Comparison of ENCODE assay signal across 13 mouse cellular contexts in genomic region chr2:119161247-119161646, GRCm38 (mm10). TPM values are rescaled to one million over a fixed set of nuclear protein-coding genes. Genes with fewer than 3 reads are reported as not detected.
DNase-seq lines count a peak whose midpoint lies in the region; ATAC-seq and TF ChIP-seq lines count a peak whose summit lies in the region.
"Had no signal": no experiment of that assay in that cellular context is flagged by ENCODE, and none has a peak within 500 bp of the region (broad histone marks: within the 10 kb centered on the region; RNA-seq: fewer than 3 reads in every experiment).

No protein-coding gene starts in this region.

- H3K36me3 ChIP-seq in heart, adult 2 months (ENCODE audit: control insufficient read depth, insufficient read depth, low read length), result no peaks in the 10 kb centered on the region
- H3K36me3 ChIP-seq in heart, embryonic 10.5 days, result no peaks in the 10 kb centered on the region
- H3K36me3 ChIP-seq in heart, postnatal 0 days (replicated peaks; ENCODE audit: control insufficient read depth, insufficient read depth, low read length), result no peaks in the 10 kb centered on the region
- H3K36me3 ChIP-seq: embryonic facial prominence, embryonic 15.5 days had no signal

- DNase-seq in heart, adult 2 months, result peak in 1 of 2 experiments; percentile 34
- DNase-seq in heart, postnatal 25 days (ENCODE audit: low spot score), result no peak
- no peak for DNase-seq in heart, embryonic 10.5 days (ENCODE audit: low spot score)
- DNase-seq in heart, postnatal 0 days (ENCODE audit: low spot score), result peak; percentile 39
- DNase-seq in kidney, postnatal 36 days, result peak; percentile 63 to 79
- DNase-seq in ovary, postnatal 36 days (ENCODE audit: low spot score), result no peak
- DNase-seq in left cerebral cortex, adult 11 months (ENCODE audit: low spot score), result no peak
- no peak for DNase-seq in urinary bladder, adult 18-20 months (ENCODE audit: low spot score in 2 of 2)
- DNase-seq: cerebellum, adult 9-11 months; retina, postnatal 1 day had no signal

- no peaks in the 10 kb centered on the region for H3K9me3 ChIP-seq in heart, embryonic 10.5 days
- no peaks in the 10 kb centered on the region for H3K9me3 ChIP-seq in heart, postnatal 0 days (replicated peaks; ENCODE audit: control insufficient read depth, low read length)
- H3K9me3 ChIP-seq: embryonic facial prominence, embryonic 15.5 days had no signal

- no peak overlapping the region for H3K4me2 ChIP-seq in heart, postnatal 0 days (ENCODE audit: low read depth, low read length)
- H3K4me2 ChIP-seq: embryonic facial prominence, embryonic 15.5 days had no signal

- TF ChIP-seq EP300 in heart, adult 2 months (IDR thresholded peaks at IDR 0.05; ENCODE audit: insufficient read depth, low read depth, low read length), result no peak
- TF ChIP-seq EP300 in heart, postnatal 0 days (IDR thresholded peaks at IDR 0.05; ENCODE audit: low read depth), result no peak

- no peaks in the 10 kb centered on the region; the same call in 1 of the 2 replicates for H3K4me1 ChIP-seq in heart, adult 2 months (ENCODE audit: control insufficient read depth, insufficient read depth, low read length)
- H3K4me1 ChIP-seq in heart, embryonic 10.5 days, result peaks cover 15% of the 10 kb centered on the region
- peaks cover 9% of the 10 kb centered on the region; the same call in 1 of the 2 replicates for H3K4me1 ChIP-seq in heart, postnatal 0 days (ENCODE audit: control insufficient read depth, insufficient read depth)

- 10% methylated on average over 2 of the region's 2 CpGs for WGBS in heart, adult 2 months
- 21% methylated on average over 2 of the region's 2 CpGs for WGBS in heart, embryonic 10.5 days
- WGBS in heart, postnatal 0 days, result 4% methylated on average over 2 of the region's 2 CpGs

- no peak for TF ChIP-seq POLR2A in heart, adult 2 months (IDR thresholded peaks at IDR 0.05; ENCODE audit: insufficient read depth, low read depth, low read length)

- no peaks in the 10 kb centered on the region for H3K27me3 ChIP-seq in heart, adult 2 months (ENCODE audit: control insufficient read depth, insufficient read depth, low read length)
- H3K27me3 ChIP-seq in heart, embryonic 10.5 days (ENCODE audit: insufficient read depth, poor library complexity, severe bottlenecking), result peaks cover 20% of the 10 kb centered on the region; the same call in 1 of the 2 replicates
- H3K27me3 ChIP-seq in heart, postnatal 0 days (ENCODE audit: control insufficient read depth, insufficient read depth, low read length), result 0 out of 2 replicates have a peak, but pooled peaks cover 9% of the 10 kb centered on the region
- H3K27me3 ChIP-seq: embryonic facial prominence, embryonic 15.5 days had no signal

- H3K79me2 ChIP-seq in heart, adult 2 months (replicated peaks; ENCODE audit: control insufficient read depth, insufficient read depth, low read length), result no peaks in the 10 kb centered on the region

- intact Hi-C loops in heart, adult 2 months (cut with DNase I), result no loop called here
- intact Hi-C loops in heart, postnatal 25 days (cut with DNase I), result no loop called here

- no peak for TF ChIP-seq CTCF in heart, adult 2 months (IDR thresholded peaks at IDR 0.05)
- no peak for TF ChIP-seq CTCF in heart, postnatal 0 days (IDR thresholded peaks at IDR 0.05; ENCODE audit: low read depth)

- H3K27ac ChIP-seq in heart, adult 2 months, result peak overlapping the region; percentile 57
- peak overlapping the region; percentile 82 for H3K27ac ChIP-seq in heart, embryonic 10.5 days
- peak overlapping the region; percentile 70 for H3K27ac ChIP-seq in heart, postnatal 0 days (ENCODE audit: low read depth)
- H3K27ac ChIP-seq: embryonic facial prominence, embryonic 15.5 days had no signal

- H3K4me3 ChIP-seq in heart, adult 2 months, result no peak overlapping the region
- no peak overlapping the region for H3K4me3 ChIP-seq in heart, embryonic 10.5 days
- no peak overlapping the region for H3K4me3 ChIP-seq in heart, postnatal 0 days (ENCODE audit: low read depth, low read length)
- H3K4me3 ChIP-seq: embryonic facial prominence, embryonic 15.5 days had no signal

- ATAC-seq in heart, postnatal 0 days (ENCODE audit: insufficient read depth, low read depth), result peak; percentile 37; the same call in 1 of the 2 replicates

- no peak overlapping the region for H3K9ac ChIP-seq in heart, adult 2 months (ENCODE audit: low read depth, low read length)
- no peak overlapping the region; the same call in 1 of the 2 replicates for H3K9ac ChIP-seq in heart, postnatal 0 days (replicated peaks; ENCODE audit: low read depth, low read length)
- H3K9ac ChIP-seq: embryonic facial prominence, embryonic 15.5 days had no signal

RNA-seq across cellular contexts. Expression of gene Rmdn3, which starts 4.4 kb away (rescaled TPM):
- 10 to 100 TPM; 20.0 to 20.1 TPM for total RNA-seq in heart, adult 2 months (2021)
- polyA plus RNA-seq in heart, adult 2 months (2012; rRNA removed), result 9.0 and 12.4 TPM in 2 replicates
- 10 to 100 TPM; 18.7 to 20.2 TPM for total RNA-seq in heart, postnatal 25 days (2021)
- 36.4 and 43.8 TPM in 2 replicates for polyA plus RNA-seq in heart, embryonic 10.5 days (2016; fragmentation: Nextera tagmentation; extraction: Ambion mirVana)
- 17.0 and 24.2 TPM in 2 replicates for total RNA-seq in heart, postnatal 0 days (2014; rRNA removed; ENCODE audit: low replicate concordance)
- polyA plus RNA-seq in heart, postnatal 0 days (2015; fragmentation: Nextera tagmentation; extraction: Ambion mirVana), result 14.4 and 14.6 TPM in 2 replicates

RNA-seq across cellular contexts. Expression of gene Gchfr, which starts 6.3 kb away (rescaled TPM):
- 10 to 100 TPM in 1 of 2 experiments, 1 to 10 TPM in 1; 8.0 to 10.2 TPM for total RNA-seq in heart, adult 2 months (2021)
- polyA plus RNA-seq in heart, adult 2 months (2012; rRNA removed), result 19.3 and 28.8 TPM in 2 replicates
- total RNA-seq in heart, postnatal 25 days (2021), result 1 to 10 TPM; 4.4 to 6.0 TPM
- 7.4 and 9.1 TPM in 2 replicates for polyA plus RNA-seq in heart, embryonic 10.5 days (2016; fragmentation: Nextera tagmentation; extraction: Ambion mirVana)
- total RNA-seq in heart, postnatal 0 days (2014; rRNA removed; ENCODE audit: low replicate concordance), result 1.5 and 12.0 TPM in 2 replicates
- polyA plus RNA-seq in heart, postnatal 0 days (2015; fragmentation: Nextera tagmentation; extraction: Ambion mirVana), result 5.6 and 5.7 TPM in 2 replicates

RNA-seq across cellular contexts. Expression of gene Gm14137, which starts 13.1 kb away (rescaled TPM):
- total RNA-seq in heart, adult 2 months (2021), result not detected
- 0.04 TPM in 1 of 2 replicates, not detected in the other for polyA plus RNA-seq in heart, adult 2 months (2012; rRNA removed)
- under 1 TPM in 1 of 2 experiments, not detected in 1; 0.08 TPM for total RNA-seq in heart, postnatal 25 days (2021)
- polyA plus RNA-seq in heart, embryonic 10.5 days (2016; fragmentation: Nextera tagmentation; extraction: Ambion mirVana), result 0.48 and 0.71 TPM in 2 replicates
- not detected in 2 replicates for total RNA-seq in heart, postnatal 0 days (2014; rRNA removed; ENCODE audit: low replicate concordance)
- polyA plus RNA-seq in heart, postnatal 0 days (2015; fragmentation: Nextera tagmentation; extraction: Ambion mirVana), result 0.07 and 0.12 TPM in 2 replicates
- total RNA-seq: heart, postnatal 14 days; layer of hippocampus, adult 18-20 months had no signal

RNA-seq across cellular contexts. Expression of gene Zfyve19, which starts 47.2 kb away (rescaled TPM):
- 10 to 100 TPM in 1 of 2 experiments, 1 to 10 TPM in 1; 8.5 to 11.6 TPM for total RNA-seq in heart, adult 2 months (2021)
- 17.1 and 25.2 TPM in 2 replicates for polyA plus RNA-seq in heart, adult 2 months (2012; rRNA removed)
- 10 to 100 TPM; 11.8 to 13.8 TPM for total RNA-seq in heart, postnatal 25 days (2021)
- polyA plus RNA-seq in heart, embryonic 10.5 days (2016; fragmentation: Nextera tagmentation; extraction: Ambion mirVana), result 46.4 and 50.4 TPM in 2 replicates
- total RNA-seq in heart, postnatal 0 days (2014; rRNA removed; ENCODE audit: low replicate concordance), result 17.7 and 26.4 TPM in 2 replicates
- 26.9 and 27.3 TPM in 2 replicates for polyA plus RNA-seq in heart, postnatal 0 days (2015; fragmentation: Nextera tagmentation; extraction: Ambion mirVana)

RNA-seq across cellular contexts. Expression of gene Dnajc17, which starts 47.3 kb away (rescaled TPM):
- 10 to 100 TPM in 1 of 2 experiments, 1 to 10 TPM in 1; 9.3 to 10.1 TPM for total RNA-seq in heart, adult 2 months (2021)
- 2.5 and 4.1 TPM in 2 replicates for polyA plus RNA-seq in heart, adult 2 months (2012; rRNA removed)
- total RNA-seq in heart, postnatal 25 days (2021), result 1 to 10 TPM; 8.2 to 8.3 TPM
- polyA plus RNA-seq in heart, embryonic 10.5 days (2016; fragmentation: Nextera tagmentation; extraction: Ambion mirVana), result 14.8 and 19.5 TPM in 2 replicates
- 8.4 and 18.7 TPM in 2 replicates for total RNA-seq in heart, postnatal 0 days (2014; rRNA removed; ENCODE audit: low replicate concordance)
- 8.8 and 9.1 TPM in 2 replicates for polyA plus RNA-seq in heart, postnatal 0 days (2015; fragmentation: Nextera tagmentation; extraction: Ambion mirVana)

Comparison
In these comparisons a context has a peak if more than half of its experiments do, and no peak if none do; other contexts are left out.
1. DNase-seq: peak in heart, postnatal 0 days (single experiment) and kidney, postnatal 36 days (2 of 2); none in heart, postnatal 25 days (single experiment), heart, embryonic 10.5 days (single experiment), ovary, postnatal 36 days (single experiment), left cerebral cortex, adult 11 months (single experiment) and urinary bladder, adult 18-20 months (0 of 2).
2. Peak in every context shown above with its lines, with median percentiles within 50 percentile points of each other: H3K27ac ChIP-seq.